Mouse (Mus musculus) limb, embryonic 12.5 days (tissue): ENCODE data around the gene Arhgef40. TPM values are rescaled to one million over a fixed set of nuclear protein-coding genes. Genes with fewer than 3 reads are reported as not detected.
A peak's percentile ranks its signal among the peaks of the same experiment; 100 is the strongest.

ENCODE experiments used
- ATAC-seq: fragments of 200-750 bp; cut with Nextera tagmentation; 2 replicates; pipeline ENCODE4 v1.8.0; 2017; ENCODE audit warnings: low read depth, moderate TSS enrichment; ENCODE audit not compliant: insufficient number of reproducible peaks, insufficient read depth, low FRiP score, low TSS enrichment
- H3K27ac ChIP-seq: fragments of 300-500 bp; sonication (generic); 2 replicates; pipeline ENCODE4 v1.5.1; 2016; ENCODE audit warnings: mild to moderate bottlenecking, moderate library complexity
- H3K27me3 ChIP-seq: fragments of 300-500 bp; sonication (generic); 2 replicates; pipeline ENCODE4 v1.6.1; 2016; ENCODE audit warnings: mild to moderate bottlenecking, moderate library complexity
- H3K36me3 ChIP-seq: fragments of 300-500 bp; sonication (generic); 2 replicates; pipeline ENCODE4 v1.6.1; 2016; ENCODE audit warnings: mild to moderate bottlenecking, moderate library complexity
- H3K4me1 ChIP-seq: fragments of 300-500 bp; sonication (generic); replicated peaks from 2 replicates; pipeline ENCODE4 v1.6.1; 2016
- H3K4me2 ChIP-seq: fragments of 300-500 bp; sonication (generic); 2 replicates; pipeline ENCODE4 v1.6.1; 2016; ENCODE audit warnings: mild to moderate bottlenecking, moderate library complexity
- H3K4me3 ChIP-seq: fragments of 300-500 bp; sonication (generic); replicated peaks from 2 replicates; pipeline ENCODE4 v1.5.1; 2016; ENCODE audit warnings: mild to moderate bottlenecking
- H3K9ac ChIP-seq: fragments of 300-500 bp; sonication (generic); replicated peaks from 2 replicates; pipeline ENCODE4 v1.6.1; 2016; ENCODE audit warnings: mild to moderate bottlenecking, moderate library complexity
- H3K9me3 ChIP-seq: fragments of 300-500 bp; sonication (generic); 2 replicates; pipeline ENCODE4 v1.6.1; 2016; ENCODE audit warnings: mild to moderate bottlenecking, moderate library complexity
- WGBS: fragments of 180-500 bp; shearing (Covaris S2); methylation state at CpG from one replicate; pipeline ENCODE4 v1.1.7; 2016; 5-methylcytosine and 5-hydroxymethylcytosine counted together
- polyA plus RNA-seq: library from polyadenylated mRNA; unstranded; fragments of >200 nt; fragmentation: Nextera tagmentation; extraction: Ambion mirVana; gene quantifications from 2 replicates; pipeline ENCODE4 v1.2.1, GENCODE M21; 2016

Gene Arhgef40
- 241 and 253 TPM in 2 replicates for polyA plus RNA-seq

DNA sequence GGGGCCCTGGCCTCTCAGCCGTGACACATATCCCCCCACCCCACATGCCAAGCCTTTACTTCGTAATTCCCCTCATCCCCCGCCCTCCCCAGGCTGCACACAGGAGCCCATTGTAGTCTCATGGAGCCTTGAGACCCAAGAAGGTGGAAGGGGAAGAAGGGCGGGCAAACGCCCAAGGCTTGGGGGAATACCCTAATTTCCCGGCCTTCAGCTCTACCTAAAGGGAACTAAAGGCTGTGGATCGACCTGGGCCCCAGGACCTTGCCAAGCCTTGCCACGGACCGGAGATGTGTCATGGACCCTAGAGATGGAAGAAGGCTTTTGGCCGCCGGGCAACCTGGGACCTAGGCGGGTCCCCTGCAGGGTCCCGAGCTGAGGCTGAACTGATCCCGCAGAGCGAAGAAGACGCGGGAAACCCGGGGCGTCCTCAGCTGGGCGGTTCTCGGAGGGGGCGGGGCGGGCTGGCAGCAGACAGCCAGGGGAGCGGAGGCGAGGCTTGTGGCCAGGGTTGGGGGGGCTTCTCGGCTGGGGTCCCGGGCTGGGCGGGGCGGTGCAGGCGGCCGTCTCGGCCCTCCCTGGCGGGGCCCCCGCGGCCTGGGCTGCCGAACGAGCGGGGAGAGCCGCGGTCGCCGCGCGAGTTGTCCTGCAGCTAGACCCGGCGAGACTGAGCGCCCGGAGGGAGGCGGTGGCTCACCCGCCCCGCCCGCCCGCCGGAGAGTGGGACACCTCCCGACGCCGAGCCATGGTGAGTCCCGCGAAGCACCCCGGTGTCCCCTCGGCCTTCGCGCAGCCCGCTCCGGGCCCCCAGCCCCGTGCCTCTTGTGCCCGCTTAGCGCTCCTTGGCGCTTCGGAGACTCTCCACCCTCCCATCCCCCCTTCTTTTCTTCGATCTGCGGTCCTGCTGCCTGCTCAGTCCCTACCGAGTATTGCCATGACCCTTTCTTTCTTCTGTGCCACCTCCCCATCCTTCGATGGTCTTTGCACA, at the start of gene Arhgef40:
Gene Arhgef40 (plus strand): TSS at position 473 of the 985 bp plus-strand sequence.
- Histone ChIP-seq H3K9ac (peak within 1 kb of the TSS; percentile 92), H3K27ac (peak within 1 kb of the TSS; percentile 98), H3K27me3 (no peaks in the 10 kb centered on the region), H3K4me3 (peak within 1 kb of the TSS; percentile 82), H3K9me3 (no peaks in the 10 kb centered on the region), H3K36me3 (peaks cover 29% of the 10 kb centered on the region), H3K4me1 (peaks cover 35% of the 10 kb centered on the region), H3K4me2 (peak within 1 kb of the TSS; percentile 82)
- peak; percentile 87 for ATAC-seq
- 0% methylated on average over 49 of the region's 74 CpGs for WGBS

DNA sequence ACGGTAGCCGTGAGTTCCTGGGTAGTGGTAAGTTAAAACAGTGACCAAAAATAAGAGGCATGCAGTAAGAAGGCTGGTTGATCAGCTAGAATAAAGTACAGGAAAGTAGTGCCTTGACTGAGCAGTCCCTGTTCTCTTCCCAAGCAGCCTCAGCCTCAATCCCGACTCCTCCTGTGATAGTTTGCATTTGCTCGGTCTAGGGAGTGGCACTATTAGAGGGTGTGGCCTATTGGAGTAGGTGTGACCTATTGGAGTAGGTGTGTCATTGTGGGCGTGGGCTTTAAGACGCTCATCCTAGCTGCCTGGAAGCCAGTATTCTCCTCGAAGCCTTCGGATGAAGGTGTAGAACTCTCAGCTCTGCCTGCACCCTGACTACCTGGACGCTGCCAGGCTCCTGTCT, 45.5 kb upstream of the Arhgef40 start:
- Histone ChIP-seq H3K36me3 (no peaks in the 10 kb centered on the region), H3K9ac (no peak overlapping the region), H3K4me1 (peaks cover 14% of the 10 kb centered on the region), H3K27ac (no peak overlapping the region), H3K9me3 (peaks cover 14% of the 10 kb centered on the region), H3K4me3 (no peak overlapping the region), H3K4me2 (no peak overlapping the region), H3K27me3 (no peaks in the 10 kb centered on the region)
- WGBS: 87% methylated on average over 9 of the region's 9 CpGs
- ATAC-seq: no peak

DNA sequence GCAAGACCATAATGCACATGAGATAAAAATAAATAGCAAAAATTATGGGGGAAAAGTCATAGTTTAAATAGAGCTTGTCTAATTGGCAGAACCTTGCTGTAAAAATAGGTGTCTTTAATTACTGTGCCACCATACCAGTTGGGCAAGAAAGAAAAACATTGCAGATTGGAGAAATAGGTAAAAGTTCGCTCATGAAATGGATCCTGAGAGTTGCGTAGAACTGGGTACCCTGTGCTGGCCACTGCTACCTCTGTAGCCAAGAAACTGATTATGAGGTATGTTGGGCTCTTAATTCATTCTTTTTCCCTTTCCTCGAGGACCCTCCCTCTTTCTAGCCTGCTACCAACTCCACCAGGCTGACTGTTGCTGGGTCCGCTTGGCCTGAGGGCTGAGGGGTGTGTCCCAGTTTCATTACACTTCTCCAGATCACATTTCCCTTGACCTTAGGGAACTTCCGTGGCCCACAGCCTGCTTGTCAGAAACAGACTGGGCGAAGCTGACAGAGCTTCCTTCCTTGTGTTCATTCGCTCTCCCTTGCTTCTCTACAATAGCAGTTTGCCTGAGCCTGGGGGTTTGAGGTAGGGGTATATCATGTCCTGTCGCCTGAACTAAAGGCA, 43.5 kb upstream of the Arhgef40 start:
- Histone ChIP-seq H3K36me3 (no peaks in the 10 kb centered on the region), H3K9me3 (peaks cover 7% of the 10 kb centered on the region; the same call in 1 of the 2 replicates), H3K27ac (no peak overlapping the region), H3K4me2 (no peak overlapping the region), H3K4me1 (peaks cover 14% of the 10 kb centered on the region), H3K4me3 (no peak overlapping the region), H3K9ac (no peak overlapping the region), H3K27me3 (no peaks in the 10 kb centered on the region)
- no peak for ATAC-seq
- WGBS: 34% methylated on average over 8 of the region's 8 CpGs

DNA sequence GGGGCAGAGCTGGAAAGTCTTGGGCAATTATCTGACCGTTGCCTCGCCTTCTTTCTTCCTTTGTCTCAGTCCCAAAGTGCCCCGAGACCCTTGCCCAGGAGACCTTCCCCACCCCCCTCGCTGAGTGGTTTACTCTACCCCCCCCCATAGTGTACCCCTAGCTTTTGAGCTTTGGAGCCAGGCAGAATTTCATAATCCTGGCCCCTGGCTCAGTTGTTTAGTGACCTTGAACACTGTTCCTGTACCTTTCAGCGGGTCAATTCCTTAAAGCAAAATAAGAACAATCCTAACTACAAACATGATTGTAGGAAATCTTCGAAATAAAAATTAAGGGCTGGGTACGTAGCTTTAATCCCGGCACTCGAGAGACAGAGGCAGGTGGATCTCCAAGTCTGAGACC, 42.9 kb upstream of the Arhgef40 start:
- H3K27ac ChIP-seq: no peak overlapping the region
- no peak overlapping the region for H3K9ac ChIP-seq
- no peak overlapping the region for H3K4me2 ChIP-seq
- WGBS: 70% methylated on average over 9 of the region's 9 CpGs
- no peak overlapping the region for H3K4me3 ChIP-seq
- H3K4me1 ChIP-seq: peaks cover 14% of the 10 kb centered on the region
- ATAC-seq: no peak
- H3K36me3 ChIP-seq: no peaks in the 10 kb centered on the region
- no peaks in the 10 kb centered on the region for H3K27me3 ChIP-seq
- peaks cover 7% of the 10 kb centered on the region; the same call in 1 of the 2 replicates for H3K9me3 ChIP-seq

DNA sequence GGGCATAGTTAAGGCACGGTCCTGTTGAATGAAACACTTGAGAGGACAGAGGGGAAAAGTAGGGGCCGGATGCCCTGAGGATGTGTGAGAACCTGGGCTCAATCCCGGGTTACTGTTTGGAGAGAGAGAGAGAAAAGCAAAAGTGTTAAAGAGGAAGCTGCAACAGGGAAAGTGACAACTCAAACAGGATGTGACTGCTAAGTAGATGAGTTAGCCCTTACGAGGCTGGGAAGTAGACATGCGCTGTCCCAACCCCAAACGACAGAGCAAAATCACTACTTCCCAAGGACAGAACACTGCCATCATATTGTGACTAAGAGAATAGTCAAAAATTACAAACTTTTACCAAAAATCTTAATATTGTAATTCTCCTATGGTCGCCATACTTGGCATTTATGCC, 42.3 kb upstream of the Arhgef40 start:
- WGBS: 52% methylated on average over 7 of the region's 7 CpGs
- H3K4me3 ChIP-seq: no peak overlapping the region
- no peak overlapping the region for H3K9ac ChIP-seq
- H3K27me3 ChIP-seq: no peaks in the 10 kb centered on the region
- peaks cover 14% of the 10 kb centered on the region for H3K4me1 ChIP-seq
- peaks cover 7% of the 10 kb centered on the region; the same call in 1 of the 2 replicates for H3K9me3 ChIP-seq
- H3K4me2 ChIP-seq: no peak overlapping the region
- ATAC-seq: no peak
- H3K27ac ChIP-seq: no peak overlapping the region
- H3K36me3 ChIP-seq: no peaks in the 10 kb centered on the region

DNA sequence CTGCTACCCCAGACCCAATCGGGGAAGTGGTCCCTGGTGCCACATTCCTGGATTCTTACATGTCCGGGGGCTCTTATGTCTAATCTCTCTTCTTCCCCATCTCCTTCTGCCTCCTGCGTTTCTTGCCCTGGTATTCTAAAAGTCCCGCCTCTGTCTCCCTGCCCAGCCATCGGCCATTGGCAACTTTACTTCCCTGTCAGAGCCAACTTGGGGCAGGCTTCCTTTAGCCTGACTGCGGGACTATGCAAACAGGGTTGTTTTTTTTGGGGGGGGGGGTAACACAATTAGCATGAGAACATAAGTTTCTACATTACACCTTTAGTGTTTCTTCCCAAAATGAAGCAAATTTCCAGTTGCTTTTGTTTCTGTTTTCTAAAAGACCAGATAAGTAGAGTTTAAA, 41.2 kb upstream of the Arhgef40 start:
- H3K4me1 ChIP-seq: peaks cover 14% of the 10 kb centered on the region
- 86% methylated on average over 6 of the region's 6 CpGs for WGBS
- no peak overlapping the region for H3K9ac ChIP-seq
- no peak overlapping the region for H3K4me2 ChIP-seq
- no peaks in the 10 kb centered on the region for H3K27me3 ChIP-seq
- H3K9me3 ChIP-seq: peaks cover 3% of the 10 kb centered on the region; the same call in 1 of the 2 replicates
- H3K4me3 ChIP-seq: no peak overlapping the region
- no peaks in the 10 kb centered on the region for H3K36me3 ChIP-seq
- H3K27ac ChIP-seq: no peak overlapping the region
- no peak for ATAC-seq

DNA sequence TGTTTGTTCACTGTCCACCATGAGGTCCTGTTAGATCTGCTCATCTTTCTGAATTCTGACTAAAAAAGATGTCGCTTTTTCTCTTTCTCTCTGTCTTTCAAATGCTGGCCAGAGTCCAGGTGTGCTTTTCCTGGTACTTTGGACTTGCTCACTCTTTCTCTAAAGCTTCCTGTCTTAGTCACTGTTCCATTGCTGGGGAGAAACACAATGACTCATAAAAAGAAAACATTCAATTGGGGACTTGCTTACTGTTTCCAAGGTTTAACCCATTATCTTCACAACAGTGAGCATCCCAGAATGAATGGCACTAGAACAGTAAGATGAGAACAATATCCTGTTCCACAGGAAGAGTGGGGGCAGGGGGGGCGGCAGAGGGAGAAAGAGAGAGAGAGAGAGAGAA, 24.2 kb upstream of the Arhgef40 start:
- H3K36me3 ChIP-seq: no peaks in the 10 kb centered on the region
- no peak overlapping the region for H3K27ac ChIP-seq
- H3K4me1 ChIP-seq: no peaks in the 10 kb centered on the region
- no peak overlapping the region for H3K4me2 ChIP-seq
- H3K9me3 ChIP-seq: peaks cover 3% of the 10 kb centered on the region; the same call in 1 of the 2 replicates
- ATAC-seq: no peak
- no peak overlapping the region for H3K4me3 ChIP-seq
- H3K27me3 ChIP-seq: no peaks in the 10 kb centered on the region
- 85% methylated on average over 2 of the region's 2 CpGs for WGBS
- no peak overlapping the region for H3K9ac ChIP-seq

DNA sequence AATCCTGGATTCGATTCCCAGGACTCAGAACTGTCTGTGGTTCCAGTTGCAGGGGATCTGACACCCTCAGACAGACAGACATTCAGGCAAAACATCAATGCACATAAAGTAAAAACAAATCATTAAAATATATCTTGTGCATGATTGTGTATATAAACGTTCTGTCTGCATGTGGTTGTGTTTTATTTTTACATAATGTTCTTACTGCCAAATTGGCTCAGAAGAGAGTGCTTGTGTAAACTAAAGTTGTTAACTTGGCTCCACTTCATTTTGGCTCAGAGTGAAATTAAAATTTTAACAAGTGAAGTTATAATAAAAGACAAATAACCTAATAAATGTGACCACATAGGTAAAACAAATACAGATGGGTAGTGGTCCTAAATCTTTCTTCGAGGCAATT, 17.1 kb upstream of the Arhgef40 start:
- H3K9ac ChIP-seq: no peak overlapping the region
- no peak overlapping the region for H3K27ac ChIP-seq
- ATAC-seq: no peak
- no peak overlapping the region for H3K4me2 ChIP-seq
- H3K27me3 ChIP-seq: no peaks in the 10 kb centered on the region
- no peaks in the 10 kb centered on the region for H3K36me3 ChIP-seq
- H3K4me1 ChIP-seq: no peaks in the 10 kb centered on the region
- WGBS: 82% methylated on average over 3 of the region's 3 CpGs
- no peak overlapping the region for H3K4me3 ChIP-seq
- no peaks in the 10 kb centered on the region for H3K9me3 ChIP-seq

DNA sequence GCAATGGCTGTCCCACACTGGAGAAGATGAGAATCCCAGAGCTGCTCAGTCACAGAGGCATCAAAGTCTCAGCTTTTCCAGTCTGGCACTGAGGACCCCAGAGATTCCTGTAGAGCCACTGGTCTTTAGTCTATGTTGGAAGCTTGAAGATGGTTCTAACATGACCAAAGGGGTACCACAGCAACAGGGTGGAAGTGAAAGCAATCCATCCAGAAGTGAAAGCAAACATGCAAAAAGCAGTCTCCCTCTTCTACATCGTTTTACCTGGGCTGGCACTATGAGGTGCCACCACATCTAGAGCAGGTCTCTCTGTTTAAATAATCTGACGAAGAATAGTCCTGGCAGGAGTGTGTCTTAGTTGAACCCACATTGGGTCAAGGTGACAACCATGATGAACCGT, 5.3 kb upstream of the Arhgef40 start:
- Histone ChIP-seq H3K4me2 (no peak overlapping the region), H3K4me3 (no peak overlapping the region), H3K27me3 (no peaks in the 10 kb centered on the region), H3K27ac (no peak overlapping the region), H3K4me1 (peaks cover 10% of the 10 kb centered on the region), H3K9ac (no peak overlapping the region), H3K9me3 (no peaks in the 10 kb centered on the region), H3K36me3 (no peaks in the 10 kb centered on the region)
- no peak for ATAC-seq
- 85% methylated on average over 3 of the region's 3 CpGs for WGBS

DNA sequence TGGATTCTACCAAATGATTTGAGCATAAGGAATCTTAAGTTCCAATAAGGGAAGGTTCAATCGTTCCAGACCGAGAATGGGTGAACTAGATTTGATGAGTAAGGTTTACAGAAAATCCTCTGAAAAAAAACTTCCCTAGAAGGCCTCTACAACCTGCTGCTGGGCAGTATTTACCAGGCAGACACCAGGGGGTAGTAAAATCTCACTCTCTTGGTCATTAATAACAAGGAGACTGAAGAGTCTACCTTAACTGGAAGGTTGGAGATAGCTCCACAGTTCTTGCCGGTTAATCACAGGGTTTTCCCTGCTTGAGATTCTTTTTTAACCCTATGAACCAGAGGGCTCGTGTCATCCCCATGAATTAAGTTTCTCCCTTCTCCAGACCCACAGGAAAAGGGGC, 1.3 kb upstream of the Arhgef40 start:
- H3K27me3 ChIP-seq: no peaks in the 10 kb centered on the region
- H3K9ac ChIP-seq: peak overlapping the region; percentile 92; the same call in 1 of the 2 replicates
- WGBS: 61% methylated on average over 4 of the region's 4 CpGs
- H3K4me2 ChIP-seq: peak overlapping the region; percentile 82
- H3K36me3 ChIP-seq: peaks cover 17% of the 10 kb centered on the region
- peaks cover 23% of the 10 kb centered on the region for H3K4me1 ChIP-seq
- peak overlapping the region; percentile 98 for H3K27ac ChIP-seq
- 0 out of 2 replicates have a peak overlapping the region, but pooled peaks have one; percentile 82 for H3K4me3 ChIP-seq
- no peaks in the 10 kb centered on the region for H3K9me3 ChIP-seq
- ATAC-seq: no peak

DNA sequence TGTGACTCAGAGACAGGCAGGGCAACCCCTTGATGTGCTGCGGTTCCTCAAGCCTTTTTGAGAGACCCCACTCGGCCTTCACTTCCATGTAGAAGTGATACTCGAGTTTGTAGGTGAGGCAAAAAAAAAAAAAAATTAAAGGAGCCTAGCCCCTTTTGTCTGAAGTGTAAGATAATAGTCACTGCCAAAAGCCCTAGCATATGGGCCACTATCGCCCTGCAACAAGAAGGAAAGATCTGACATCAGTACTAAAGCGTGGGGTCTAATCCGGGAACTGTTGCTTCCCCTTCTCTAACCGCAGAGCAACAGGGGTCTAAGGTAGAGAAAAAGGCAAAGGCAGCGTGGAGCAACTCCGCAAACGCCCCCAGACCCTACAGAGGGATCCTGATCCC, 668 bp upstream of the Arhgef40 start:
- Histone ChIP-seq H3K9ac (peak overlapping the region; percentile 92), H3K4me3 (peak overlapping the region; percentile 82), H3K27me3 (no peaks in the 10 kb centered on the region), H3K27ac (peak overlapping the region; percentile 98), H3K4me1 (peaks cover 28% of the 10 kb centered on the region), H3K9me3 (no peaks in the 10 kb centered on the region), H3K36me3 (peaks cover 23% of the 10 kb centered on the region), H3K4me2 (peak overlapping the region; percentile 82)
- 6% methylated on average over 10 of the region's 10 CpGs for WGBS
- ATAC-seq: no peak
